Mouse (Mus musculus): ENCODE results near the gene Naa35. TPM values are rescaled to one million over a fixed set of nuclear protein-coding genes. Genes with fewer than 3 reads are reported as not detected.

Naa35 gene
- polyA plus RNA-seq, 1 experiment, result 0.51 TPM

- Histone ChIP-seq H3K4me3 (replicated peaks) (no peak overlapping the region), H3K27me3 (ENCODE audit: control insufficient read depth) (no peaks in the 10 kb centered on the region), H3K36me3 (ENCODE audit: control insufficient read depth) (peaks cover 92% of the 10 kb centered on the region), H3K4me1 (ENCODE audit: control insufficient read depth) (peaks cover 21% of the 10 kb centered on the region), H3K9me3 (ENCODE audit: control insufficient read depth, low read length) (no peaks in the 10 kb centered on the region; the same call in 1 of the 2 replicates)
- no peak for TF ChIP-seq TAL1 (IDR thresholded peaks at IDR 0.05; ENCODE audit: low read length)
- no peak for TF ChIP-seq GATA1 (IDR thresholded peaks at IDR 0.05; ENCODE audit: low read length)
These were observed 70.8 kb downstream of the Naa35 start for GRCm38 (mm10) chr13:59655718-59656315.

DNA sequence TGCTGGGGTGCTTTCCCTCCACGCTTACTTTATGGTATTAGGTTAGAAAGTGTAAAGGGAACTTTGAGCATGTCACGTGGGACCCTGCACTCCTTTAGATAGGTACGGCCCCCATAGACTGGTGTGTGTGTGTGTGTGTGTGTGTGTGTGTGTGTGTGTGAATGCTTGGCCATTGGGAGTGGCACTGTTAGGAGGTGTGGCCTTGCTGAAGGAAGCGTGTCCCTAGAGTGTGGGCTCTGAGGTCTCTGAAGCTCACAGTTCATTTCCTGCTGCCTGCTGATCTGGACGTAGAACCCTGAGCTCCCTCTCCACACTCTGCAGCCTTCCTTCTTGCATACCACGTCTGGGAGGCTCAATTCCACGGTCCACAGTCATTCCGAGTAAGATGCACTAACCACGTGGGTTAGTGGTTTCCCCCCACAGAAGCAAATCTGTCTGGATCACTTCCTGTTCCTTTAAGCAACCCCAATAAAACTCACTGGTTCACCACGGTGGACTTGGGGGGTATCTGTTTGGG lies 71.3 kb downstream of the Naa35 start:
- H3K4me1 ChIP-seq (ENCODE audit: control insufficient read depth), result peaks cover 23% of the 10 kb centered on the region
- H3K36me3 ChIP-seq (ENCODE audit: control insufficient read depth), result peaks cover 92% of the 10 kb centered on the region
- TF ChIP-seq GATA1 (IDR thresholded peaks at IDR 0.05; ENCODE audit: low read length) (no peak), TAL1 (IDR thresholded peaks at IDR 0.05; ENCODE audit: low read length) (no peak)
- no peak overlapping the region for H3K4me3 ChIP-seq (replicated peaks)
- H3K27me3 ChIP-seq (ENCODE audit: control insufficient read depth), result no peaks in the 10 kb centered on the region
- no peaks in the 10 kb centered on the region; the same call in 1 of the 2 replicates for H3K9me3 ChIP-seq (ENCODE audit: control insufficient read depth, low read length)

DNA sequence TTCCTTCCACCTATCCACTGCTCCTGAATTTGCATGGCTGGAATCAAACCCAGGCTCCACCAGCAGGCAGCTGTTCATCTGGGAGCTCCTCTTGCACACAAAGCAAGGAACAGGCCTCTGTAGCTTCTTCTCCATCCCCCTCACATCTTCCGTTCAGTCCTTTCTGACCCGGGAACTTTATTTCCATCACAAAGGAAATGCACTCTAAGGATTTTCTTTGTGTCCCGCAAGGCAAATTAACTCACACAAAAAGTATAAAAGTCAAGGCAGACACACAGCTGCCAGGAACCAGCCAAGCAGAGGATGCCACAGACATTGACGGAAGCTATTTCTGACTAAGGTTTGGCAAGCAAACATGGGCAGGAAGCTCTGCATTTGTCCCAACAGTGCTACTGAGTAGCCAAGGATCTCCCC lies 71.9 kb downstream of the Naa35 start:
- no peak for TF ChIP-seq GATA1 (IDR thresholded peaks at IDR 0.05; ENCODE audit: low read length)
- no peak for TF ChIP-seq TAL1 (IDR thresholded peaks at IDR 0.05; ENCODE audit: low read length)
- Histone ChIP-seq H3K9me3 (ENCODE audit: control insufficient read depth, low read length) (no peaks in the 10 kb centered on the region; the same call in 1 of the 2 replicates), H3K4me3 (replicated peaks) (no peak overlapping the region), H3K36me3 (ENCODE audit: control insufficient read depth) (peaks cover 95% of the 10 kb centered on the region), H3K4me1 (ENCODE audit: control insufficient read depth) (peaks cover 26% of the 10 kb centered on the region), H3K27me3 (ENCODE audit: control insufficient read depth) (no peaks in the 10 kb centered on the region)

DNA sequence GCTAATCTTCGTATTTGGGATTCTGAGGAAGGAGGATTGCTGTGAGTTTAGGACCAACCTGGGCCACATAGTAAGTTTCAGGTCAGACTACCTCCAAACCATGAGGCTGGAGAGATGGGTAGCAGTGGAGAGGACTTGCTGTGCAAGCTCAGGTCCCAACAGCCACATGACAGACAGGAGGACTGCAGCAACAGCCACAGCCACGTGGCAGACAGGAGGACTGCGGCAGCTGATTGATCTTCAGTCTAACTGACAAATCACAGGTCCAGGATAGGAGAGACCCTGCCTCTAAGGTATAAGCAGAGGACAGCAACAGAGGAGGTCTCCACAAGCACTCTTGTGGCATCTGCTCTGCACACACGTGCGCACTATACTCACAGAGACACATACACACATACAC lies 72.7 kb downstream of the Naa35 start:
- H3K4me3 ChIP-seq (replicated peaks), result no peak overlapping the region

DNA sequence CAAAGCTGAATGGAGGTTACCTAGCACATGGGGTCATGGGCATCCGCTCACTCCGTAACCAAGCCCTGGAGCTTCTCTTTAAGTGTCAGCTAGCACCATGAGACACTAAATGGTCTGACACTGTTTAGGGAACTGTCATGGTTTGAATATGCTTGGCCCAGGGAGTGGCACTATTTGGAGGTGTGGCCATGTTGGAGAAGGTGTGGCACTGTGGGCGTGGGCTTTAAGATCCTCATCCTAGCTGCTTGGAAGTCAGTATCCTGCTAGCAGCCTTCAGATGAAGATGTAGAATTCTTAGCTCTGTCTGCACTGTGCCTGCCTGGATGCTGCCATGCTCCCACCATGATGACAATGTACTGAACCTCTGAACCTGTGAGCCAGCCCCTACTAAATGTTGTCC lies 75.3 kb downstream of the Naa35 start:
- no peak for TF ChIP-seq TAL1 (IDR thresholded peaks at IDR 0.05; ENCODE audit: low read length)
- no peak for TF ChIP-seq GATA1 (IDR thresholded peaks at IDR 0.05; ENCODE audit: low read length)
- no peak overlapping the region for H3K4me3 ChIP-seq (replicated peaks)
- H3K36me3 ChIP-seq (ENCODE audit: control insufficient read depth), result peaks cover 96% of the 10 kb centered on the region
- H3K27me3 ChIP-seq (ENCODE audit: control insufficient read depth), result no peaks in the 10 kb centered on the region
- H3K9me3 ChIP-seq (ENCODE audit: control insufficient read depth, low read length), result no peaks in the 10 kb centered on the region; the same call in 1 of the 2 replicates
- peaks cover 30% of the 10 kb centered on the region for H3K4me1 ChIP-seq (ENCODE audit: control insufficient read depth)

More for the DNA sequence above, 72.7 kb downstream of the Naa35 start:
- peaks cover 26% of the 10 kb centered on the region for H3K4me1 ChIP-seq (ENCODE audit: control insufficient read depth)
- no peaks in the 10 kb centered on the region for H3K27me3 ChIP-seq (ENCODE audit: control insufficient read depth)
- TF ChIP-seq GATA1 (IDR thresholded peaks at IDR 0.05; ENCODE audit: low read length) (no peak), TAL1 (IDR thresholded peaks at IDR 0.05; ENCODE audit: low read length) (no peak)
- peaks cover 95% of the 10 kb centered on the region for H3K36me3 ChIP-seq (ENCODE audit: control insufficient read depth)
- no peaks in the 10 kb centered on the region; the same call in 1 of the 2 replicates for H3K9me3 ChIP-seq (ENCODE audit: control insufficient read depth, low read length)

DNA sequence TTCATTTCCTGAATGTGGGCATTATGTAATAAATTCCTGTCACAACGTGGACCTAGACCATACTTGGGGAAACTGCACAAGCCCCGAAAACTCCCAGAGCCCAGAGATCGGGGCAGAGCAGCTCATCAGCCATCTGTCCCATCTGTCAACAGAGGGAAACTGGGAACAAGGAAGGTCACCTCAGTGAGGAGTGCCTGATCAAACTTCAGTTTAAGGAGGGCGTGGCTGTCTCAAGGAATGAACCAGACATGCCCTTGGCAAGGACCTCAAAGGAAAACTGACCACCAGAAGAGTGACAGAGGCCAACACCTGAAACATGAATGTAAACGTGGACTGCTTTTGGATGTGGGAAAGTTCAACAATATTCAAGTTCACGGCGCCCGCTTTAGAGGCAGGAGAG lies 76.3 kb downstream of the Naa35 start:
- peaks cover 97% of the 10 kb centered on the region for H3K36me3 ChIP-seq (ENCODE audit: control insufficient read depth)

GRCm38 (mm10) chr13:59661966-59662365 lies 76.9 kb downstream of the Naa35 start:
- TF ChIP-seq TAL1 (IDR thresholded peaks at IDR 0.05; ENCODE audit: low read length) (no peak), GATA1 (IDR thresholded peaks at IDR 0.05; ENCODE audit: low read length) (no peak)
- H3K4me3 ChIP-seq (replicated peaks), result no peak overlapping the region
- peaks cover 97% of the 10 kb centered on the region for H3K36me3 ChIP-seq (ENCODE audit: control insufficient read depth)
- H3K4me1 ChIP-seq (ENCODE audit: control insufficient read depth), result peaks cover 32% of the 10 kb centered on the region
- H3K27me3 ChIP-seq (ENCODE audit: control insufficient read depth), result no peaks in the 10 kb centered on the region
- no peaks in the 10 kb centered on the region; the same call in 1 of the 2 replicates for H3K9me3 ChIP-seq (ENCODE audit: control insufficient read depth, low read length)

More for the DNA sequence above, 76.3 kb downstream of the Naa35 start:
- no peaks in the 10 kb centered on the region; the same call in 1 of the 2 replicates for H3K9me3 ChIP-seq (ENCODE audit: control insufficient read depth, low read length)
- no peak for TF ChIP-seq TAL1 (IDR thresholded peaks at IDR 0.05; ENCODE audit: low read length)
- TF ChIP-seq GATA1 (IDR thresholded peaks at IDR 0.05; ENCODE audit: low read length), result no peak
- no peak overlapping the region for H3K4me3 ChIP-seq (replicated peaks)
- no peaks in the 10 kb centered on the region for H3K27me3 ChIP-seq (ENCODE audit: control insufficient read depth)
- peaks cover 31% of the 10 kb centered on the region for H3K4me1 ChIP-seq (ENCODE audit: control insufficient read depth)

GRCm38 (mm10) chr13:59663939-59664712 lies 79.1 kb downstream of the Naa35 start:
- H3K4me1 ChIP-seq (ENCODE audit: control insufficient read depth), result peaks cover 51% of the 10 kb centered on the region
- no peaks in the 10 kb centered on the region; the same call in 1 of the 2 replicates for H3K9me3 ChIP-seq (ENCODE audit: control insufficient read depth, low read length)
- H3K36me3 ChIP-seq (ENCODE audit: control insufficient read depth), result peaks cover 88% of the 10 kb centered on the region
- TF ChIP-seq TAL1 (IDR thresholded peaks at IDR 0.05; ENCODE audit: low read length) (no peak), GATA1 (IDR thresholded peaks at IDR 0.05; ENCODE audit: low read length) (no peak)
- H3K27me3 ChIP-seq (ENCODE audit: control insufficient read depth), result no peaks in the 10 kb centered on the region
- no peak overlapping the region for H3K4me3 ChIP-seq (replicated peaks)

DNA sequence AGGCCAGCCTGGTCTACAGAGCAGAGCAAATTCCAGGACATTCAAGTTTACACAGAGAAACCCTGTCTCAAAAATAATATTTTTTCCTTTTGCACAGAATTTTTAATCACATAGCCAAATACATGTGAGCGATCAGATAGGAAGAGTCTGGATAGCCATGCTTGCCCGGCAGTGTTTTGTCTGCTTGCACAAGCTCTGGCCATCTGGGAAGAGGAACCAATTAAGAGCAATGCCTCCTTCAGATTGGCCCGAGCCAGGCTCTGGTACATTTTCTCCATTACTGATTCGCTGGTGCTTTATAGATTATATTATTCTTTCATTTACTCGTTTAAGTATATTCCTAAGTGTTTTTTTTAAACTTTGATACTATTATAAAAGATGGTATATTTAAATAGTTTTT lies 82.7 kb downstream of the Naa35 start:
- H3K9me3 ChIP-seq (ENCODE audit: control insufficient read depth, low read length), result no peaks in the 10 kb centered on the region
- peaks cover 83% of the 10 kb centered on the region for H3K36me3 ChIP-seq (ENCODE audit: control insufficient read depth)
- no peak overlapping the region for H3K4me3 ChIP-seq (replicated peaks)
- no peaks in the 10 kb centered on the region for H3K27me3 ChIP-seq (ENCODE audit: control insufficient read depth)
- TF ChIP-seq GATA1 (IDR thresholded peaks at IDR 0.05; ENCODE audit: low read length) (no peak), TAL1 (IDR thresholded peaks at IDR 0.05; ENCODE audit: low read length) (no peak)
- H3K4me1 ChIP-seq (ENCODE audit: control insufficient read depth), result peaks cover 64% of the 10 kb centered on the region
